ENCODE assay signal across 20 mouse cellular contexts in genomic region chr10:43983866-43984265, GRCm38 (mm10).
A peak's percentile ranks its signal among the peaks of the same experiment; 100 is the strongest.
DNase-seq lines count a peak whose midpoint lies in the region; ATAC-seq and TF ChIP-seq lines count a peak whose summit lies in the region.
"Had no signal": no experiment of that assay in that cellular context is flagged by ENCODE, and none has a peak within 500 bp of the region (broad histone marks: within the 10 kb centered on the region; RNA-seq: fewer than 3 reads in every experiment).

No protein-coding gene starts in this region.

- peaks cover 5% of the 10 kb centered on the region; the same call in 1 of the 2 replicates for H3K4me1 ChIP-seq in intestine, embryonic 16.5 days (ENCODE audit: control insufficient read depth, insufficient read depth, low read length)
- H3K4me1 ChIP-seq in stomach, postnatal 0 days (replicated peaks; ENCODE audit: control insufficient read depth, insufficient read depth): no peaks in the 10 kb centered on the region
- H3K4me1 ChIP-seq: embryonic facial prominence, embryonic 13.5 days; forebrain, embryonic 12.5 days; heart, embryonic 13.5 days; hindbrain, embryonic 12.5 days had no signal

- H3K27ac ChIP-seq in intestine, embryonic 16.5 days (ENCODE audit: low read length): peak overlapping the region; percentile 6; the same call in 1 of the 2 replicates
- H3K27ac ChIP-seq in stomach, postnatal 0 days (replicated peaks): no peak overlapping the region; the same call in 1 of the 2 replicates
- H3K27ac ChIP-seq: embryonic facial prominence, embryonic 13.5 days; forebrain, embryonic 12.5 days; heart, embryonic 13.5 days; hindbrain, embryonic 12.5 days had no signal

- no peak overlapping the region for H3K9ac ChIP-seq in intestine, embryonic 16.5 days (ENCODE audit: low read depth, low read length)
- no peak overlapping the region for H3K9ac ChIP-seq in stomach, postnatal 0 days (ENCODE audit: low read length)
- H3K9ac ChIP-seq: embryonic facial prominence, embryonic 13.5 days; forebrain, embryonic 12.5 days; heart, embryonic 13.5 days; hindbrain, embryonic 12.5 days had no signal

- no peak overlapping the region for H3K4me2 ChIP-seq in intestine, embryonic 16.5 days (ENCODE audit: low read depth, low read length)
- no peak overlapping the region for H3K4me2 ChIP-seq in stomach, postnatal 0 days (replicated peaks; ENCODE audit: low read depth)
- H3K4me2 ChIP-seq: embryonic facial prominence, embryonic 13.5 days; forebrain, embryonic 12.5 days; heart, embryonic 13.5 days; hindbrain, embryonic 12.5 days had no signal

- intact Hi-C loops in left cerebral cortex, postnatal 36 days (cut with DNase I): no loop called here

- 77% methylated on average over 2 of the region's 2 CpGs for WGBS in intestine, embryonic 16.5 days
- 84% methylated on average over 2 of the region's 2 CpGs for WGBS in stomach, postnatal 0 days

- no peak for TF ChIP-seq CTCF in stomach, postnatal 0 days (IDR thresholded peaks at IDR 0.05; ENCODE audit: low read depth)

- DNase-seq in CD4-positive helper T cell, adult 2 months (ENCODE audit: low read depth, low spot score): peak; percentile 58
- no peak for DNase-seq in stomach, postnatal 0 days (ENCODE audit: low spot score)
- no peak for DNase-seq in gastrocnemius, postnatal 4 days (ENCODE audit: low spot score in 2 of 2)
- DNase-seq in left cerebral cortex, postnatal 36 days (ENCODE audit: low spot score in 2 of 2): no peak
- DNase-seq: adrenal gland, postnatal 10 days; cerebellum, adult 18-20 months; cerebellum, adult 9-11 months; cerebellum, postnatal 36 days; gastrocnemius, postnatal 10 days; heart, postnatal 4 days had no signal

- TF ChIP-seq EP300 in stomach, postnatal 0 days (optimal IDR thresholded peaks at IDR 0.05): no peak

- H3K4me3 ChIP-seq in intestine, embryonic 16.5 days (ENCODE audit: low read length): no peak overlapping the region
- H3K4me3 ChIP-seq in stomach, postnatal 0 days (ENCODE audit: low read depth, low read length): no peak overlapping the region
- H3K4me3 ChIP-seq: embryonic facial prominence, embryonic 13.5 days; forebrain, embryonic 12.5 days; heart, embryonic 13.5 days; hindbrain, embryonic 12.5 days had no signal

- H3K36me3 ChIP-seq in intestine, embryonic 16.5 days (ENCODE audit: control insufficient read depth, insufficient read depth, low read length): no peaks in the 10 kb centered on the region
- no peaks in the 10 kb centered on the region for H3K36me3 ChIP-seq in stomach, postnatal 0 days (ENCODE audit: control insufficient read depth, insufficient read depth, low read length)
- H3K36me3 ChIP-seq: embryonic facial prominence, embryonic 13.5 days; forebrain, embryonic 12.5 days; heart, embryonic 13.5 days; hindbrain, embryonic 12.5 days had no signal

- peak; percentile 40 for ATAC-seq in activated CD4-positive, CD25-positive, alpha-beta regulatory T cell, adult 4 months
- ATAC-seq in intestine, embryonic 16.5 days: no peak
- peak; percentile 25; the same call in 1 of the 2 replicates for ATAC-seq in stomach, postnatal 0 days (ENCODE audit: low FRiP score, low TSS enrichment)
- no peak for ATAC-seq in cerebellum, adult (ENCODE audit: insufficient number of reproducible peaks, low FRiP score, low TSS enrichment)
- ATAC-seq: forebrain, embryonic 16.5 days; hindbrain, embryonic 16.5 days had no signal

- no peaks in the 10 kb centered on the region for H3K27me3 ChIP-seq in intestine, embryonic 16.5 days (replicated peaks; ENCODE audit: control insufficient read depth, insufficient read depth, low read length)
- H3K27me3 ChIP-seq in stomach, postnatal 0 days (ENCODE audit: control insufficient read depth, insufficient read depth, low read length): no peaks in the 10 kb centered on the region
- H3K27me3 ChIP-seq: embryonic facial prominence, embryonic 13.5 days; forebrain, embryonic 12.5 days; heart, embryonic 13.5 days; hindbrain, embryonic 12.5 days had no signal

- H3K9me3 ChIP-seq in intestine, embryonic 16.5 days (ENCODE audit: control insufficient read depth, low read length): no peaks in the 10 kb centered on the region
- H3K9me3 ChIP-seq in stomach, postnatal 0 days (ENCODE audit: control insufficient read depth, low read length): no peaks in the 10 kb centered on the region
- H3K9me3 ChIP-seq: embryonic facial prominence, embryonic 13.5 days; forebrain, embryonic 12.5 days; G1E; heart, embryonic 13.5 days; hindbrain, embryonic 12.5 days had no signal

Comparison
In these comparisons a context has a peak if more than half of its experiments do, and no peak if none do; other contexts are left out.
1. ATAC-seq: peak in activated CD4-positive, CD25-positive, alpha-beta regulatory T cell, adult 4 months (single experiment) and stomach, postnatal 0 days (single experiment); none in intestine, embryonic 16.5 days (single experiment) and cerebellum, adult (single experiment).